ENCODE assay signal across 9 mouse cellular contexts in genomic region chr8:124921369-124922279, GRCm38 (mm10). TPM values are rescaled to one million over a fixed set of nuclear protein-coding genes. Genes with fewer than 3 reads are reported as not detected.
A peak's percentile ranks its signal among the peaks of the same experiment; 100 is the strongest.
DNase-seq lines count a peak whose midpoint lies in the region; ATAC-seq and TF ChIP-seq lines count a peak whose summit lies in the region.
"Had no signal": no experiment of that assay in that cellular context is flagged by ENCODE, and none has a peak within 500 bp of the region (broad histone marks: within the 10 kb centered on the region; RNA-seq: fewer than 3 reads in every experiment).

No protein-coding gene starts in this region.

- ATAC-seq in liver, embryonic 13.5 days (ENCODE audit: low read depth), result no peak
- no peak for ATAC-seq in kidney, embryonic 14.5 days (ENCODE audit: low FRiP score, low TSS enrichment)
- ATAC-seq in forebrain, embryonic 12.5 days (ENCODE audit: low FRiP score), result no peak

- WGBS in liver, embryonic 13.5 days (ENCODE audit: insufficient replicate concordance), result 45% methylated on average over 18 of the region's 18 CpGs
- 87% methylated on average over 18 of the region's 18 CpGs for WGBS in kidney, embryonic 14.5 days
- WGBS in forebrain, embryonic 12.5 days, result 87% methylated on average over 18 of the region's 18 CpGs

- H3K4me2 ChIP-seq in liver, embryonic 13.5 days, result peak overlapping the region; percentile 22
- H3K4me2 ChIP-seq in kidney, embryonic 14.5 days (replicated peaks; ENCODE audit: low read depth, low read length), result no peak overlapping the region
- H3K4me2 ChIP-seq in forebrain, embryonic 12.5 days, result no peak overlapping the region
- H3K4me2 ChIP-seq: lung, embryonic 14.5 days had no signal

- H3K9ac ChIP-seq in liver, embryonic 13.5 days, result no peak overlapping the region
- no peak overlapping the region for H3K9ac ChIP-seq in kidney, embryonic 14.5 days (ENCODE audit: low read depth, low read length)
- no peak overlapping the region for H3K9ac ChIP-seq in forebrain, embryonic 12.5 days
- H3K9ac ChIP-seq: lung, embryonic 14.5 days had no signal

- H3K4me3 ChIP-seq in left cerebral cortex, adult 2 months, result no peak overlapping the region
- no peak overlapping the region for H3K4me3 ChIP-seq in liver, embryonic 13.5 days (replicated peaks)
- H3K4me3 ChIP-seq in kidney, embryonic 14.5 days (ENCODE audit: low read length), result no peak overlapping the region
- no peak overlapping the region for H3K4me3 ChIP-seq in forebrain, embryonic 12.5 days (replicated peaks)

- intact Hi-C loops in left cerebral cortex, adult 2 months (cut with DNase I), result no loop called here
- intact Hi-C loops in gastrocnemius, postnatal 14 days (cut with DNase I; ENCODE audit: low total_unique reads), result no loop called here
- intact Hi-C loops in left cerebral cortex, postnatal 36 days (cut with DNase I), result no loop called here

- no peaks in the 10 kb centered on the region for H3K36me3 ChIP-seq in liver, embryonic 13.5 days
- H3K36me3 ChIP-seq in splenic B cell, adult 2 months (ENCODE audit: control insufficient read depth, insufficient read depth, low read length, poor library complexity, severe bottlenecking), result no peaks in the 10 kb centered on the region
- H3K36me3 ChIP-seq in kidney, embryonic 14.5 days (ENCODE audit: control insufficient read depth, insufficient read depth, low read length), result no peaks in the 10 kb centered on the region
- peaks cover 9% of the 10 kb centered on the region; the same call in 1 of the 2 replicates for H3K36me3 ChIP-seq in forebrain, embryonic 12.5 days (replicated peaks)

- no peaks in the 10 kb centered on the region for H3K9me3 ChIP-seq in liver, embryonic 13.5 days (replicated peaks)
- no peaks in the 10 kb centered on the region for H3K9me3 ChIP-seq in kidney, embryonic 14.5 days (ENCODE audit: control insufficient read depth, low read length)
- no peaks in the 10 kb centered on the region for H3K9me3 ChIP-seq in forebrain, embryonic 12.5 days

- H3K4me1 ChIP-seq in liver, embryonic 13.5 days (replicated peaks), result peaks cover 44% of the 10 kb centered on the region
- H3K4me1 ChIP-seq in kidney, embryonic 14.5 days (ENCODE audit: control insufficient read depth, insufficient read depth, low read length), result no peaks in the 10 kb centered on the region
- H3K4me1 ChIP-seq in forebrain, embryonic 12.5 days, result peaks cover 11% of the 10 kb centered on the region

- no peak for DNase-seq in left cerebral cortex, adult 2 months (ENCODE audit: extremely low spot score in 1 of 2, low spot score in 2 of 2)
- no peak for DNase-seq in left cerebral cortex, adult 11 months (ENCODE audit: low spot score)
- peak; percentile 40 for DNase-seq in gastrocnemius, postnatal 14 days
- no peak for DNase-seq in liver, embryonic 13.5 days
- DNase-seq in splenic B cell, adult 2 months (ENCODE audit: low read depth, low spot score), result peak; percentile 44
- DNase-seq in left cerebral cortex, postnatal 36 days (ENCODE audit: low spot score in 2 of 2), result no peak
- DNase-seq: lung, embryonic 14.5 days had no signal

- H3K27ac ChIP-seq in left cerebral cortex, adult 2 months, result peak overlapping the region; percentile 4; the same call in 1 of the 2 replicates
- H3K27ac ChIP-seq in liver, embryonic 13.5 days, result no peak overlapping the region
- no peak overlapping the region for H3K27ac ChIP-seq in kidney, embryonic 14.5 days (ENCODE audit: low read depth, low read length)
- H3K27ac ChIP-seq in forebrain, embryonic 12.5 days, result no peak overlapping the region

- H3K27me3 ChIP-seq in liver, embryonic 13.5 days, result no peaks in the 10 kb centered on the region
- H3K27me3 ChIP-seq in splenic B cell, adult 2 months (ENCODE audit: control insufficient read depth, insufficient read depth, low read length, poor library complexity, severe bottlenecking), result no peaks in the 10 kb centered on the region
- H3K27me3 ChIP-seq in kidney, embryonic 14.5 days (ENCODE audit: control insufficient read depth, insufficient read depth, low read length), result no peaks in the 10 kb centered on the region
- no peaks in the 10 kb centered on the region for H3K27me3 ChIP-seq in forebrain, embryonic 12.5 days

- no peak; the same call in 1 of the 2 replicates for TF ChIP-seq CTCF in left cerebral cortex, adult 2 months (IDR thresholded peaks at IDR 0.05)

RNA-seq across cellular contexts. Expression of gene Sprtn, which starts 23.9 kb away (rescaled TPM):
- 10 to 100 TPM; 13.8 to 15.5 TPM for total RNA-seq in left cerebral cortex, adult 2 months (2021)
- total RNA-seq in gastrocnemius, postnatal 14 days (2021), result 1 to 10 TPM; 6.6 to 8.8 TPM
- 6.1 and 7.5 TPM in 2 replicates for polyA plus RNA-seq in liver, embryonic 13.5 days (2015; fragmentation: Nextera tagmentation; extraction: Ambion mirVana)
- total RNA-seq in left cerebral cortex, postnatal 36 days (2021), result 10 to 100 TPM; 11.5 to 15.0 TPM
- 6.6 and 9.1 TPM in 2 replicates for polyA plus RNA-seq in kidney, embryonic 14.5 days (2014; fragmentation: Nextera tagmentation; extraction: Ambion mirVana)
- polyA plus RNA-seq in forebrain, embryonic 12.5 days (2016; fragmentation: Nextera tagmentation; extraction: Ambion mirVana), result 12.8 and 14.5 TPM in 2 replicates

RNA-seq across cellular contexts. Expression of gene Exoc8, which starts 24.1 kb away (rescaled TPM):
- total RNA-seq in left cerebral cortex, adult 2 months (2021), result 10 to 100 TPM; 35.1 to 36.5 TPM
- 1 to 10 TPM; 7.7 to 8.8 TPM for total RNA-seq in gastrocnemius, postnatal 14 days (2021)
- 4.2 and 4.5 TPM in 2 replicates for polyA plus RNA-seq in liver, embryonic 13.5 days (2015; fragmentation: Nextera tagmentation; extraction: Ambion mirVana)
- total RNA-seq in left cerebral cortex, postnatal 36 days (2021), result 10 to 100 TPM; 34.5 to 35.3 TPM
- polyA plus RNA-seq in kidney, embryonic 14.5 days (2014; fragmentation: Nextera tagmentation; extraction: Ambion mirVana), result 5.4 and 8.1 TPM in 2 replicates
- 15.0 and 15.3 TPM in 2 replicates for polyA plus RNA-seq in forebrain, embryonic 12.5 days (2016; fragmentation: Nextera tagmentation; extraction: Ambion mirVana)

RNA-seq across cellular contexts. Expression of gene Egln1, which starts 27.5 kb away (rescaled TPM):
- 10 to 100 TPM; 66.7 to 68.4 TPM for total RNA-seq in left cerebral cortex, adult 2 months (2021)
- total RNA-seq in gastrocnemius, postnatal 14 days (2021), result 10 to 100 TPM; 70.1 to 76.6 TPM
- polyA plus RNA-seq in liver, embryonic 13.5 days (2015; fragmentation: Nextera tagmentation; extraction: Ambion mirVana), result 2.7 TPM in 2 replicates
- total RNA-seq in left cerebral cortex, postnatal 36 days (2021), result 10 to 100 TPM; 67.3 to 72.4 TPM
- 15.8 and 16.0 TPM in 2 replicates for polyA plus RNA-seq in kidney, embryonic 14.5 days (2014; fragmentation: Nextera tagmentation; extraction: Ambion mirVana)
- 19.5 and 20.0 TPM in 2 replicates for polyA plus RNA-seq in forebrain, embryonic 12.5 days (2016; fragmentation: Nextera tagmentation; extraction: Ambion mirVana)

RNA-seq across cellular contexts. Expression of gene 2810004N23Rik, which starts 58.7 kb away (rescaled TPM):
- 10 to 100 TPM; 19.0 to 20.3 TPM for total RNA-seq in left cerebral cortex, adult 2 months (2021)
- total RNA-seq in gastrocnemius, postnatal 14 days (2021), result 10 to 100 TPM; 25.1 to 30.6 TPM
- polyA plus RNA-seq in liver, embryonic 13.5 days (2015; fragmentation: Nextera tagmentation; extraction: Ambion mirVana), result 28.9 and 35.3 TPM in 2 replicates
- 10 to 100 TPM; 19.6 to 20.9 TPM for total RNA-seq in left cerebral cortex, postnatal 36 days (2021)
- 47.5 and 52.9 TPM in 2 replicates for polyA plus RNA-seq in kidney, embryonic 14.5 days (2014; fragmentation: Nextera tagmentation; extraction: Ambion mirVana)
- polyA plus RNA-seq in forebrain, embryonic 12.5 days (2016; fragmentation: Nextera tagmentation; extraction: Ambion mirVana), result 53.8 and 55.3 TPM in 2 replicates

RNA-seq across cellular contexts. Expression of gene Gnpat, which starts 58.8 kb away (rescaled TPM):
- 10 to 100 TPM; 54.7 to 65.8 TPM for total RNA-seq in left cerebral cortex, adult 2 months (2021)
- total RNA-seq in gastrocnemius, postnatal 14 days (2021), result 100 to 1,000 TPM in 1 of 2 experiments, 10 to 100 TPM in 1; 98.0 to 105 TPM
- 47.3 and 53.9 TPM in 2 replicates for polyA plus RNA-seq in liver, embryonic 13.5 days (2015; fragmentation: Nextera tagmentation; extraction: Ambion mirVana)
- 10 to 100 TPM; 47.4 to 57.8 TPM for total RNA-seq in left cerebral cortex, postnatal 36 days (2021)
- 79.3 and 122 TPM in 2 replicates for polyA plus RNA-seq in kidney, embryonic 14.5 days (2014; fragmentation: Nextera tagmentation; extraction: Ambion mirVana)
- polyA plus RNA-seq in forebrain, embryonic 12.5 days (2016; fragmentation: Nextera tagmentation; extraction: Ambion mirVana), result 130 and 131 TPM in 2 replicates

Comparison
In these comparisons a context has a peak if more than half of its experiments do, and no peak if none do; other contexts are left out.
1. DNase-seq: peak in gastrocnemius, postnatal 14 days (single experiment) and splenic B cell, adult 2 months (single experiment); none in left cerebral cortex, adult 2 months (0 of 2), left cerebral cortex, adult 11 months (single experiment), liver, embryonic 13.5 days (single experiment) and left cerebral cortex, postnatal 36 days (0 of 2).